Mouse (Mus musculus) CH12.LX (cell line): ENCODE results near the gene Armc3. TPM values are rescaled to one million over a fixed set of nuclear protein-coding genes. Genes with fewer than 3 reads are reported as not detected.

Experiments used
- DNase-seq: peaks from one replicate; pipeline ENCODE4 v3.0.0-alpha.2; 2013; ENCODE audit errors: extremely low read depth
- H3K27ac ChIP-seq: 2 replicates; pipeline ENCODE4 v1.5.1; 2012; ENCODE audit warnings: low read depth, mild to moderate bottlenecking, control low read depth, moderate library complexity; ENCODE audit not compliant: insufficient read depth
- H3K27me3 ChIP-seq: replicated peaks from 2 replicates; pipeline ENCODE3; 2012; ENCODE audit warnings: inconsistent platforms
- H3K36me3 ChIP-seq, 2 experiments: replicated peaks in 1 of 2; 2 replicates each; pipeline versions ENCODE3 to v1.6.1; 2012; ENCODE audit warnings: inconsistent platforms in 1 of 2, low read length in 1 of 2, mild to moderate bottlenecking in 1 of 2, mixed read lengths in 1 of 2, moderate library complexity in 1 of 2; ENCODE audit not compliant: control insufficient read depth in 1 of 2, insufficient read depth in 1 of 2
- H3K4me1 ChIP-seq, 2 experiments: 2 replicates each; pipeline ENCODE4 v1.6.1; 2012; ENCODE audit warnings: inconsistent platforms in 1 of 2, moderate library complexity in 1 of 2; ENCODE audit not compliant: insufficient read depth in 2 of 2, control insufficient read depth in 1 of 2
- H3K4me2 ChIP-seq: 2 replicates; pipeline ENCODE4 v1.6.1; 2012; ENCODE audit warnings: low read depth, mild to moderate bottlenecking, control low read depth; ENCODE audit not compliant: poor library complexity, insufficient read depth, severe bottlenecking
- H3K4me3 ChIP-seq, 3 experiments: fragments of 150-350 bp in 1 of 3; sonication (generic) in 1 of 3; replicated peaks in 1 of 3; 2 replicates each; pipeline versions ENCODE3 to v1.5.1; 2011 to 2012; ENCODE audit warnings: low read depth in 2 of 3, low read length in 2 of 3, mild to moderate bottlenecking in 2 of 3, moderate library complexity in 2 of 3, control low read depth in 1 of 3, improper control_type of control experiment in 1 of 3, inconsistent platforms in 1 of 3, mixed read lengths in 1 of 3; ENCODE audit not compliant: poor library complexity in 1 of 3
- H3K79me2 ChIP-seq: replicated peaks from 2 replicates; pipeline ENCODE4 v1.6.1; 2012; ENCODE audit warnings: mild to moderate bottlenecking, moderate library complexity; ENCODE audit not compliant: control insufficient read depth, poor library complexity, insufficient read depth, severe bottlenecking; ENCODE audit errors: extremely low read depth
- H3K9ac ChIP-seq: 2 replicates; pipeline ENCODE4 v1.6.1; 2012; ENCODE audit warnings: low read depth, mild to moderate bottlenecking, control low read depth, moderate library complexity; ENCODE audit not compliant: insufficient read depth
- H3K9me3 ChIP-seq: replicated peaks from 2 replicates; pipeline ENCODE3; 2012; ENCODE audit warnings: low read length, inconsistent platforms, mixed read lengths
- CTCF ChIP-seq, 2 experiments: IDR thresholded peaks in 1 of 2; conservative IDR thresholded peaks in 1 of 2; 2 replicates each; pipeline ENCODE4 v1.5.1; 2011 to 2012; ENCODE audit warnings: low read depth in 2 of 2, low read length in 2 of 2, improper control_type of control experiment in 1 of 2, inconsistent platforms in 1 of 2, mild to moderate bottlenecking in 1 of 2, moderate library complexity in 1 of 2
- E2F4 ChIP-seq: IDR thresholded peaks from 2 replicates; pipeline ENCODE4 v1.6.1; 2011; ENCODE audit warnings: low read depth, low read length, improper control_type of control experiment; ENCODE audit not compliant: insufficient replicate concordance
- ELF1 ChIP-seq: IDR thresholded peaks from 2 replicates; pipeline ENCODE4 v1.6.1; 2014; ENCODE audit warnings: low read depth, mild to moderate bottlenecking, inconsistent platforms, low read length, improper control_type of control experiment
- GABPA ChIP-seq: IDR thresholded peaks from 2 replicates; pipeline ENCODE4 v1.6.1; 2012; ENCODE audit warnings: low read depth, low read length, improper control_type of control experiment, inconsistent platforms; ENCODE audit not compliant: insufficient replicate concordance
- HCFC1 ChIP-seq: IDR thresholded peaks from 2 replicates; pipeline ENCODE4 v1.6.1; 2012; ENCODE audit warnings: low read depth, mild to moderate bottlenecking, inconsistent platforms, low read length, improper control_type of control experiment
- JUND ChIP-seq: conservative IDR thresholded peaks from 2 replicates; pipeline ENCODE4 v1.6.1; 2011; ENCODE audit warnings: low read depth, low read length, improper control_type of control experiment
- MAZ ChIP-seq: IDR thresholded peaks from 2 replicates; pipeline ENCODE4 v1.6.1; 2012; ENCODE audit warnings: low read depth, mild to moderate bottlenecking, inconsistent platforms, low read length, improper control_type of control experiment, moderate library complexity
- MEF2A ChIP-seq: IDR thresholded peaks from 2 replicates; pipeline ENCODE4 v1.6.1; 2014; ENCODE audit warnings: low read depth, mild to moderate bottlenecking, inconsistent platforms, low read length, improper control_type of control experiment, borderline replicate concordance
- MXI1 ChIP-seq: IDR thresholded peaks from 2 replicates; pipeline ENCODE4 v1.6.1; 2011; ENCODE audit warnings: mild to moderate bottlenecking, low read depth, low read length, improper control_type of control experiment
- MYC ChIP-seq: IDR thresholded peaks from 2 replicates; pipeline ENCODE4 v1.6.1; 2011; ENCODE audit warnings: low read depth, mild to moderate bottlenecking, improper control_type of control experiment, low read length
- PAX5 ChIP-seq: IDR thresholded peaks from 2 replicates; pipeline ENCODE4 v1.6.1; 2012; ENCODE audit warnings: low read length, inconsistent platforms, mixed read lengths
- POLR2AphosphoS2 ChIP-seq: IDR thresholded peaks from 2 replicates; pipeline ENCODE4 v1.6.1; 2011; ENCODE audit warnings: low read depth, low read length, improper control_type of control experiment
- RAD21 ChIP-seq: IDR thresholded peaks from 2 replicates; pipeline ENCODE4 v1.6.1; 2011; ENCODE audit warnings: low read depth, mild to moderate bottlenecking, low read length, improper control_type of control experiment, moderate library complexity
- RCOR1 ChIP-seq: conservative IDR thresholded peaks from 2 replicates; pipeline ENCODE4 v1.6.1; 2012; ENCODE audit warnings: low read depth, mild to moderate bottlenecking, inconsistent platforms, low read length, improper control_type of control experiment
- SIN3A ChIP-seq: IDR thresholded peaks from 2 replicates; pipeline ENCODE4 v1.6.1; 2012; ENCODE audit warnings: low read length, improper control_type of control experiment, inconsistent platforms
- SMC3 ChIP-seq: IDR thresholded peaks from 2 replicates; pipeline ENCODE4 v1.6.1; 2011; ENCODE audit warnings: low read depth, low read length, improper control_type of control experiment
- TBP ChIP-seq: conservative IDR thresholded peaks from 2 replicates; pipeline ENCODE4 v1.6.1; 2011; ENCODE audit warnings: low read depth, low read length, improper control_type of control experiment
- TCF12 ChIP-seq: IDR thresholded peaks from 2 replicates; pipeline ENCODE4 v1.6.1; 2014; ENCODE audit warnings: low read depth, mild to moderate bottlenecking, inconsistent platforms, low read length, improper control_type of control experiment
- ZC3H11A ChIP-seq: IDR thresholded peaks from 2 replicates; pipeline ENCODE4 v1.6.1; 2012; ENCODE audit warnings: low read depth, mild to moderate bottlenecking, inconsistent platforms, low read length, improper control_type of control experiment
- ZMIZ1 ChIP-seq: IDR thresholded peaks from 2 replicates; pipeline ENCODE4 v1.6.1; 2012; ENCODE audit warnings: low read depth, mild to moderate bottlenecking, inconsistent platforms, low read length, improper control_type of control experiment
- ZNF384 ChIP-seq: IDR thresholded peaks from 2 replicates; pipeline ENCODE4 v1.6.1; 2012; ENCODE audit warnings: low read depth, low read length, improper control_type of control experiment, inconsistent platforms
- dilution Hi-C: fragments of 300-500 bp; cut with MboI; formaldehyde crosslinking; loops from 2 replicates; pipeline ENCODE4 v1.14.3; 2020; ENCODE audit warnings: low sequenced_read_pairs; ENCODE audit not compliant: extremely low pct_unique_long_range_greater_than_20kb, extremely low pct_ligation_motif_present
- in situ Hi-C: fragments of 300-500 bp; cut with MboI; formaldehyde crosslinking; loops from 3 replicates; pipeline ENCODE4 v1.14.3; 2019; ENCODE audit warnings: low sequenced_read_pairs, low pct_ligation_motif_present, low pct_unique_long_range_greater_than_20kb, mixed read lengths
- polyA plus RNA-seq: library from polyadenylated mRNA; unstranded; fragments of >175 nt; gene quantifications from 2 replicates; pipeline ENCODE4 v1.2.1, GENCODE M21; 2012; ENCODE audit warnings: low read depth; ENCODE audit not compliant: insufficient read length
- total RNA-seq, 2 experiments: library from RNA; depleted of rRNA; stranded (reverse); fragments of 300-350 nt in 1 of 2; fragments of >200 nt in 1 of 2; gene quantifications; 2 replicates each; pipeline ENCODE4 v1.2.3; 2012 to 2014

Gene Armc3
- total and polyA plus RNA-seq, 3 experiments: 0.08 to 0.36 (median 0.21) TPM

DNA sequence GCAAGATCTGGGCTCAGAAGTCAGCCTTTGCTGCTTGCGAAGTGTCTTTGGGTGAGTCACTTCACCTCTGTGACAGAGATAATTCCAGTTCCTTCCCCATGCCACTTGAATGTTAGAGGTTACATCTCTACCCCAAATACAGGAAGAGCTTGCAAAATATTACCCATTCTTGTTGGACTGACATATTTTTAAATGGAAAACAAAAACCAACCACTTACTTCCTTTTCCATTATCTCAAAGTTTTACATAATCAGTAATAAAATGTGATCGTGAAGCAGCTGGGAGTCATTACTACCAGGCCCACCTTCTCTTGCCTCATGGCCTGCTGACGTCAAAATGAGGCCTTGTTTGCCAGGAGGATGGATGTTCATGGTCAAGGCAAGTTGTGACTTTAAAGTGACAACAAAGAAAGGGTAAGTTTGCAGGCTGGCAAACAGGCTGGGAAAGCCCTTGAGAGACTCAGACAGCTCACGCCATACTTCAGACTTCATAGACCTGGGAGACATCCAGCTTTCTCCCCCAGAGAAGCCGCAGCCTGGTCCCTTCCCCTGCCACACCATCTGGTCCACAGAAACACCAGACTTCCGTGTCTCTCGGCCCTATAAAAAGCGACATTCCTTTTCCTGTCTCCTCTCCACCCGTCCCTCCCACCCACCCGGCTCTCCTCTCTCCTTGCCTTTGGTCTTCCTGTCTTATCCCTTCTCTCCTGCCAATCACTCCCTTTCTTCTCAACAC is 145.0 kb downstream of the Armc3 start:
- Histone ChIP-seq H3K4me1 (peaks cover 2 to 9% of the 10 kb centered on the region in 2 experiments; a peak in 3 of 4 replicates), H3K9ac (no peak overlapping the region), H3K79me2 (no peaks in the 10 kb centered on the region), H3K27ac (no peak overlapping the region), H3K4me2 (no peak overlapping the region), H3K36me3 (no peaks in the 10 kb centered on the region), H3K27me3 (no peaks in the 10 kb centered on the region), H3K9me3 (no peaks in the 10 kb centered on the region), H3K4me3 (no peak overlapping the region)
- in situ Hi-C loops (loop anchor here (25.0 kb wide), 1 partner anchor 482 kb away; no protein-coding TSS in a partner anchor), dilution Hi-C loops (no loop called here)
- no peak for DNase-seq
- TF ChIP-seq ZNF384 (no peak), SIN3A (no peak)

DNA sequence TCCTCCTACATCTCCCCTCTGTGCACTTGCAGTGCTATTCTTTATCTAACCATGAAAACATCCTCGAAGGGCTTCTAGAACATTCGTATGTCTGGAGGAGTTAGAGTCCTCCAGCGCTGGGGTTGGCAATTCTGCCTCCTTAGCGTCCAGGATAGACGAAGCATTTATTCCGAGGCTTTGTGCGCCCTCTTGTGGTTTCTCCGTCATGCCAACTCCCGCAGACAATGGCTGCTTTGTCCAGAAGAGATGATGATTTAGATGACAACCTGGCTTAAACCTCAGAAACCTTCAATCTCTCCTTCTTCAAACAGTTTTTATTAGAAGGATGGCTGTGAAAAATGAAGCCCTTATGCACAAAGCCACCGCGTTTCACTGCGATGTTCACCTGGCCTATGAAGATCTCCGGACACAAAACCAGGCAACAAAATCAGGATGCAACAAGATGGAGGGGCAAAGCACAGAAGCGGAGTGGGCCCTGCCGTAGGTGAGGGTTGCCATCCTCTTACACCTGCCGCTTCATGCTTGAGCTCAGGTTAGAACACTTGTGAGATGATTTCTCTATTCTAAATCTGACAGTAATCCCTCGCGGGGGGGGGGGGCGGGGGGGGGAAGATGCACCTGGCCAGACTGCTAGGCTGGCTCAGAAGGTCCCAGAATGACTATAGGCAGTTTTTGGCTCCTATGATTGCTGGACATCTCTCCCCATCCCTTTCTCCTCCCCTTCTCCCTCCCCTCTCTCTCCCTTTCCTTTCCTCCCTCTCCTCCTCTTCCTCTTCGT is 145.7 kb downstream of the Armc3 start:
- Histone ChIP-seq H3K36me3 (no peaks in the 10 kb centered on the region), H3K27ac (no peak overlapping the region), H3K9ac (no peak overlapping the region), H3K9me3 (no peaks in the 10 kb centered on the region), H3K27me3 (no peaks in the 10 kb centered on the region), H3K4me3 (no peak overlapping the region), H3K79me2 (no peaks in the 10 kb centered on the region), H3K4me2 (peak overlapping the region; percentile 62; the same call in 1 of the 2 replicates), H3K4me1 (peaks cover 2 to 9% of the 10 kb centered on the region in 2 experiments; a peak in 3 of 4 replicates)
- in situ Hi-C loops: loop anchor here (25.0 kb wide), 1 partner anchor 483 kb away; no protein-coding TSS in a partner anchor
- TF ChIP-seq SMC3 (peak; percentile 78), MXI1 (no peak), RAD21 (peak; percentile 88), E2F4 (no peak), CTCF (conservative IDR thresholded peaks at IDR 0.05 in 1 of 2, IDR thresholded peaks at IDR 0.05 in 1 of 2; ENCODE audit: low read depth in 2 of 2, low read length in 2 of 2) (peak; percentile 69 to 87; a peak in 3 of 4 replicates)
- dilution Hi-C loops: no loop called here
- DNase-seq: peak; percentile 86

DNA sequence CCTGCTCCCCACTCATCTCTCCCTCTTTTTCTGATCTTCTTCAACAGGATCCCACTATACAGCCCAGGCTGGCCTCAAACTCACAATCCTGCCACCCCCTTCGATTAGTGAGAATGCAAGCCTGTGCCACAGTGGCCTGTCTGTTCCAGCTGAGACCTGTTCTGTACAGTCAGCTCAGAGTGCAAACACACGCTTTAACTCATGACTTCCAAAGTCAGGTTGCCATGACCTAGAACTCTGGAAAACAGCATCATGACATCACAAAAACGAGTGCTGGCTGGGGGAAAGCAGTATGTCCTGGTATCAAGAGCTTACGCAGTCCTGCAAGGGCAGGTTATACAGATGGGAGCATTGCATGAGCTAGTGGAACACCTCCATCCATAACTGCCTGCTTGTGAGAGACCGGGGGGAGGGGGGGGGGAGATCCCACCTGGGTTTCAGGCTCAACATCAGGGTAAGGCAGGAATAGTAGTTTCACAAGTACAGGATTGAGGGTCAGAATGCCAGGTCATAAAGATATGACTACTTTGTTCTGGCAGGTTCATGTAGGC is 146.4 kb downstream of the Armc3 start:
- dilution Hi-C loops: no loop called here
- H3K4me2 ChIP-seq: no peak overlapping the region
- no peak for DNase-seq
- no peak overlapping the region for H3K27ac ChIP-seq
- no peaks in the 10 kb centered on the region for H3K9me3 ChIP-seq
- no peaks in the 10 kb centered on the region for H3K27me3 ChIP-seq
- H3K4me1 ChIP-seq: peaks cover 2 to 9% of the 10 kb centered on the region in 2 experiments; a peak in 3 of 4 replicates
- no peak overlapping the region for H3K9ac ChIP-seq
- H3K79me2 ChIP-seq: no peaks in the 10 kb centered on the region
- no peak overlapping the region for H3K4me3 ChIP-seq
- no peaks in the 10 kb centered on the region for H3K36me3 ChIP-seq
- in situ Hi-C loops: loop anchor here (25.0 kb wide), 1 partner anchor 483 kb away; no protein-coding TSS in a partner anchor
- no peak for TF ChIP-seq SMC3
- TF ChIP-seq JUND: no peak
- TF ChIP-seq ZMIZ1: no peak
- TF ChIP-seq MAZ: no peak
- no peak for TF ChIP-seq E2F4
- no peak for TF ChIP-seq POLR2AphosphoS2
- TF ChIP-seq ELF1: no peak
- TF ChIP-seq RCOR1: no peak
- TF ChIP-seq HCFC1: no peak
- TF ChIP-seq SIN3A: no peak
- no peak for TF ChIP-seq TBP
- TF ChIP-seq MEF2A: no peak
- no peak for TF ChIP-seq GABPA
- no peak for TF ChIP-seq PAX5
- no peak for TF ChIP-seq TCF12
- TF ChIP-seq ZC3H11A: no peak
- TF ChIP-seq MYC: no peak
